Mouse (Mus musculus) CH12.LX (cell line): ENCODE measurements at regions not wholly inside any gene's neighbourhood (a gene's known extent, or its start where the extent isn't known, plus 50 kb on each side); places are given as distances from the start of the nearest gene placed in this dataset.

ENCODE experiments used
- DNase-seq: peaks from one replicate; pipeline ENCODE4 v3.0.0-alpha.2; 2013; ENCODE audit errors: extremely low read depth
- H3K27ac ChIP-seq: 2 replicates; pipeline ENCODE4 v1.5.1; 2012; ENCODE audit warnings: low read depth, mild to moderate bottlenecking, control low read depth, moderate library complexity; ENCODE audit not compliant: insufficient read depth
- H3K27me3 ChIP-seq: replicated peaks from 2 replicates; pipeline ENCODE3; 2012; ENCODE audit warnings: inconsistent platforms
- H3K36me3 ChIP-seq, 2 experiments: replicated peaks in 1 of 2; 2 replicates each; pipeline versions ENCODE3 to v1.6.1; 2012; ENCODE audit warnings: inconsistent platforms in 1 of 2, low read length in 1 of 2, mild to moderate bottlenecking in 1 of 2, mixed read lengths in 1 of 2, moderate library complexity in 1 of 2; ENCODE audit not compliant: control insufficient read depth in 1 of 2, insufficient read depth in 1 of 2
- H3K4me1 ChIP-seq, 2 experiments: 2 replicates each; pipeline ENCODE4 v1.6.1; 2012; ENCODE audit warnings: inconsistent platforms in 1 of 2, moderate library complexity in 1 of 2; ENCODE audit not compliant: insufficient read depth in 2 of 2, control insufficient read depth in 1 of 2
- H3K4me2 ChIP-seq: 2 replicates; pipeline ENCODE4 v1.6.1; 2012; ENCODE audit warnings: low read depth, mild to moderate bottlenecking, control low read depth; ENCODE audit not compliant: poor library complexity, insufficient read depth, severe bottlenecking
- H3K4me3 ChIP-seq, 3 experiments: fragments of 150-350 bp in 1 of 3; sonication (generic) in 1 of 3; replicated peaks in 1 of 3; 2 replicates each; pipeline versions ENCODE3 to v1.5.1; 2011 to 2012; ENCODE audit warnings: low read depth in 2 of 3, low read length in 2 of 3, mild to moderate bottlenecking in 2 of 3, moderate library complexity in 2 of 3, control low read depth in 1 of 3, improper control_type of control experiment in 1 of 3, inconsistent platforms in 1 of 3, mixed read lengths in 1 of 3; ENCODE audit not compliant: poor library complexity in 1 of 3
- H3K79me2 ChIP-seq: replicated peaks from 2 replicates; pipeline ENCODE4 v1.6.1; 2012; ENCODE audit warnings: mild to moderate bottlenecking, moderate library complexity; ENCODE audit not compliant: control insufficient read depth, poor library complexity, insufficient read depth, severe bottlenecking; ENCODE audit errors: extremely low read depth
- H3K9ac ChIP-seq: 2 replicates; pipeline ENCODE4 v1.6.1; 2012; ENCODE audit warnings: low read depth, mild to moderate bottlenecking, control low read depth, moderate library complexity; ENCODE audit not compliant: insufficient read depth
- H3K9me3 ChIP-seq: replicated peaks from 2 replicates; pipeline ENCODE3; 2012; ENCODE audit warnings: low read length, inconsistent platforms, mixed read lengths
- CHD1 ChIP-seq: IDR thresholded peaks from 2 replicates; pipeline ENCODE4 v1.6.1; 2012; ENCODE audit warnings: low read depth, low read length, improper control_type of control experiment, inconsistent platforms
- CHD2 ChIP-seq: IDR thresholded peaks from 2 replicates; pipeline ENCODE4 v1.6.1; 2011; ENCODE audit warnings: low read length, improper control_type of control experiment
- CTCF ChIP-seq, 2 experiments: IDR thresholded peaks in 1 of 2; conservative IDR thresholded peaks in 1 of 2; 2 replicates each; pipeline ENCODE4 v1.5.1; 2011 to 2012; ENCODE audit warnings: low read depth in 2 of 2, low read length in 2 of 2, improper control_type of control experiment in 1 of 2, inconsistent platforms in 1 of 2, mild to moderate bottlenecking in 1 of 2, moderate library complexity in 1 of 2
- ELF1 ChIP-seq: IDR thresholded peaks from 2 replicates; pipeline ENCODE4 v1.6.1; 2014; ENCODE audit warnings: low read depth, mild to moderate bottlenecking, inconsistent platforms, low read length, improper control_type of control experiment
- EP300 ChIP-seq: IDR thresholded peaks from 2 replicates; pipeline ENCODE4 v1.6.1; 2011; ENCODE audit warnings: low read length, improper control_type of control experiment
- HCFC1 ChIP-seq: IDR thresholded peaks from 2 replicates; pipeline ENCODE4 v1.6.1; 2012; ENCODE audit warnings: low read depth, mild to moderate bottlenecking, inconsistent platforms, low read length, improper control_type of control experiment
- IRF4 ChIP-seq: IDR thresholded peaks from 2 replicates; pipeline ENCODE4 v1.6.1; 2014; ENCODE audit warnings: low read depth, mild to moderate bottlenecking, inconsistent platforms, low read length, improper control_type of control experiment
- JUN ChIP-seq: IDR thresholded peaks from 2 replicates; pipeline ENCODE4 v1.6.1; 2011; ENCODE audit warnings: low read depth, mild to moderate bottlenecking, low read length, improper control_type of control experiment, moderate library complexity; ENCODE audit not compliant: insufficient read depth
- MEF2A ChIP-seq: IDR thresholded peaks from 2 replicates; pipeline ENCODE4 v1.6.1; 2014; ENCODE audit warnings: low read depth, mild to moderate bottlenecking, inconsistent platforms, low read length, improper control_type of control experiment, borderline replicate concordance
- NRF1 ChIP-seq: IDR thresholded peaks from 2 replicates; pipeline ENCODE4 v1.6.1; 2014; ENCODE audit warnings: low read depth, mild to moderate bottlenecking, inconsistent platforms, low read length, improper control_type of control experiment, moderate library complexity
- POLR2A ChIP-seq: IDR thresholded peaks from 2 replicates; pipeline ENCODE4 v1.6.1; 2011; ENCODE audit warnings: low read depth, mild to moderate bottlenecking, improper control_type of control experiment, low read length
- SIN3A ChIP-seq: IDR thresholded peaks from 2 replicates; pipeline ENCODE4 v1.6.1; 2012; ENCODE audit warnings: low read length, improper control_type of control experiment, inconsistent platforms
- TCF12 ChIP-seq: IDR thresholded peaks from 2 replicates; pipeline ENCODE4 v1.6.1; 2014; ENCODE audit warnings: low read depth, mild to moderate bottlenecking, inconsistent platforms, low read length, improper control_type of control experiment
- UBTF ChIP-seq: IDR thresholded peaks from 2 replicates; pipeline ENCODE4 v1.6.1; 2012; ENCODE audit warnings: low read depth, mild to moderate bottlenecking, inconsistent platforms, low read length, improper control_type of control experiment, moderate library complexity
- USF2 ChIP-seq: conservative IDR thresholded peaks from 2 replicates; pipeline ENCODE4 v1.6.1; 2011; ENCODE audit warnings: low read depth, low read length, improper control_type of control experiment
- ZKSCAN1 ChIP-seq: IDR thresholded peaks from 2 replicates; pipeline ENCODE4 v1.6.1; 2012; ENCODE audit warnings: low read depth, inconsistent platforms, low read length, improper control_type of control experiment, borderline replicate concordance
- ZNF384 ChIP-seq: IDR thresholded peaks from 2 replicates; pipeline ENCODE4 v1.6.1; 2012; ENCODE audit warnings: low read depth, low read length, improper control_type of control experiment, inconsistent platforms
- dilution Hi-C: fragments of 300-500 bp; cut with MboI; formaldehyde crosslinking; loops from 2 replicates; pipeline ENCODE4 v1.14.3; 2020; ENCODE audit warnings: low sequenced_read_pairs; ENCODE audit not compliant: extremely low pct_unique_long_range_greater_than_20kb, extremely low pct_ligation_motif_present
- in situ Hi-C: fragments of 300-500 bp; cut with MboI; formaldehyde crosslinking; loops from 3 replicates; pipeline ENCODE4 v1.14.3; 2019; ENCODE audit warnings: low sequenced_read_pairs, low pct_ligation_motif_present, low pct_unique_long_range_greater_than_20kb, mixed read lengths

DNA sequence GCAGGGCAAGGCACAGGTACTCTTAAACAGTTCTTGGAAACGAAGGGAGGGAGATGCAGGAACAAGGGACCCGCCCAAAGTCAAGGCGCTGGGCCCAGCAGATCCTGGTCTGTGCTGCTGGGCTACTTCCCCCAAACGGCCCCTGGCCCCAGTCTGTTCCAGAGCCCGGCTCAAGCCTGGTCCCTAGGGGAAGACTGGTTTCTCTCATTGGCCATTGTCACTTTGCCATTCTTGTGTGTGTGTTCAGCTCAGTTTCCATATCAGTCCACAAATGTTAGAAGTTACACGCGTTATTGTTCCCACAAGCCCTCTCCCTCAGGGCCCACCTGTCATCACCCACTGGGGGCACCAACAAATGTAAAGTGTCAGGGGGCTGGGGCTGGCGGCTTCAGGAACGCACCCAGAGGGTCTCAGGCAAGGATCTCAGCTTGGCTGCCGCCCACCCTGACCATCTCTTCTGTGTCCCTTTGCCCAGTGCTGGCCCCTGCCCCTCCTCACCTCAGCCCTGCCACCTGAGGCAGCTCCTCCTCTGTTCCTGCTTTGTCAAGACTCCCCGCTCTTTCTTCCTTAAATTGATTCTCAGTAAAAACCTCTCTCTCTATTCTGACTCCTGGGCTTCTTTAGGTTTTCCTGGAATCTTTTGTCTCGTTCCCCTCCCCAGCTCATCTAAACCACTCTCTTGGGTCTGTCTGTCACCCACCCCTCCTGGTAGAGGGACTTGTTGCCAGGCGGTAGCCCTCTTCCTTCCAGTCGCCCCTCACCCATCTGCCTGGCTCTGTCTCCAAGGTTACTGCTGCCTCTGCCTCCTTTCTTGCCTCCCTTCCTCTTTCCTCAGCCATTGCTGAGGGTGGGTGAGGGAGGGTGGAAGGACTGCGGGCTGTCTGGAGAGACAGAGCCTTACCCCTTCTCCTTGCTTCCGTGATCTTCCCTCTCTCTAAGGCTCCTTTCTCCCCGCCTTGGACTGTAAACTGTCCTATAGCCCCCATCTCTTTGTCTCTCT lies 69.2 kb upstream of the 4931429L15Rik start:
- Histone ChIP-seq H3K27me3 (peaks cover 15% of the 10 kb centered on the region), H3K9ac (no peak overlapping the region), H3K36me3 (no peaks in the 10 kb centered on the region), H3K4me1 (peaks cover 2 to 11% of the 10 kb centered on the region in 2 experiments; a peak in 3 of 4 replicates), H3K9me3 (peaks cover 12% of the 10 kb centered on the region), H3K4me3 (peak overlapping the region in 2 of 3 experiments; percentile 29 to 39), H3K27ac (no peak overlapping the region), H3K79me2 (no peaks in the 10 kb centered on the region), H3K4me2 (peak overlapping the region; percentile 61)
- DNase-seq = peak; percentile 26
- in situ Hi-C loops = no loop called here
- no peak for TF ChIP-seq ZKSCAN1
- no peak for TF ChIP-seq ZNF384
- dilution Hi-C loops = no loop called here

DNA sequence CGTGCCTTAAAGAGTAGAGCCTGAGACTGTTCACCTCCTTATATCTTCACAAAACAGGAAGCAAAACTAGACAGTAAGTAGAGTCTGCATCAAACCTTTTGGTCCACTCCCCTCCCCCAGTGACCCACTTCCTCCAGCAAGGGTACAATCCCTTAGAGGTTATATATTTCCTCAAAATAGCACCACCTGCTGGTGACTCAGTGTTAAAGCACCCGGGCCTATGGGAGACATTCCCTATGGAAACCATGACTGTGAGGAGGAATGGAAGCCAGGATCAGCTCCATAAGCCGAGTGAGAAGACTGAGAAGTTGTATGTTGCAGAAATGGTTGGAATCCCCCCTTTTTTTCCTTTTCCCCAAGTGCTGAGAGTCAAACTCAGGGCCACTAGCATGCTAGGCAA lies 66.5 kb upstream of the 4931429L15Rik start:
- dilution Hi-C loops = no loop called here
- no peak for TF ChIP-seq JUN
- no peak for TF ChIP-seq NRF1
- TF ChIP-seq SIN3A = no peak
- peak; percentile 24 to 36; a peak in 2 of 4 replicates for TF ChIP-seq CTCF (conservative IDR thresholded peaks at IDR 0.05 in 1 of 2, IDR thresholded peaks at IDR 0.05 in 1 of 2; ENCODE audit: low read depth in 2 of 2, low read length in 2 of 2)
- TF ChIP-seq POLR2A = no peak
- TF ChIP-seq ELF1 = no peak
- TF ChIP-seq IRF4 = no peak
- TF ChIP-seq ZKSCAN1 = no peak
- TF ChIP-seq, all 38 proteins: peak for 1
- H3K4me1 ChIP-seq = peaks cover 2 to 10% of the 10 kb centered on the region in 2 experiments; a peak in 3 of 4 replicates

DNA sequence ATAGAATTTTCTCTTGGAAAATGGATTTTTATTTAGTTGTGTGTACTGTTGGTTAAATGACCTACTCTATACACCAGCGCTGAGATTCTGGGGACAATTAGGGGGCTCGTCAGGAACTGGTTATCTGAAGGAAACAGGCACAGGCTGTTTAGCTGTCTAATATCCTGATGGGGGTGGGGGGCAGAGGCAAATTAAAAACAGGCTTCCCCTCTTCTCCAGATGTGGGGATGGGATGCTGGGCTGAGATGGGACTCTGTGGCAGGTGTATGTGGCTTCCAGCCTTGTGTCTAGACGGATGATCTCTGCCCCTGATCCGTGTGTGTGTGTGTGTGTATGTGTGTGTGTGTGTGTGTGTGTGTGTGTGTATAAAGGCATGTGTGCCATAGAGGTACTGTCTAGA lies 61.6 kb upstream of the 4931429L15Rik start:
- no peak overlapping the region for H3K4me2 ChIP-seq
- in situ Hi-C loops (no loop called here), dilution Hi-C loops (no loop called here)

More for the DNA sequence above, 66.5 kb upstream of the 4931429L15Rik start:
- no peaks in the 10 kb centered on the region for H3K36me3 ChIP-seq
- DNase-seq = peak; percentile 38
- no peak overlapping the region for H3K4me2 ChIP-seq
- no peaks in the 10 kb centered on the region for H3K79me2 ChIP-seq
- peaks cover 12% of the 10 kb centered on the region for H3K9me3 ChIP-seq
- no peak overlapping the region for H3K9ac ChIP-seq
- in situ Hi-C loops = no loop called here
- no peak overlapping the region for H3K4me3 ChIP-seq
- no peak overlapping the region for H3K27ac ChIP-seq
- peaks cover 21% of the 10 kb centered on the region for H3K27me3 ChIP-seq

More for the DNA sequence above, 61.6 kb upstream of the 4931429L15Rik start:
- Histone ChIP-seq H3K36me3 (no peaks in the 10 kb centered on the region), H3K27ac (no peak overlapping the region), H3K79me2 (no peaks in the 10 kb centered on the region), H3K9ac (no peak overlapping the region)
- TF ChIP-seq CTCF (conservative IDR thresholded peaks at IDR 0.05 in 1 of 2, IDR thresholded peaks at IDR 0.05 in 1 of 2; ENCODE audit: low read depth in 2 of 2, low read length in 2 of 2) (no peak), HCFC1 (no peak), MEF2A (no peak), TCF12 (no peak), IRF4 (no peak), JUN (no peak), CHD2 (no peak), CHD1 (no peak), UBTF (no peak), NRF1 (no peak), SIN3A (no peak), EP300 (no peak), USF2 (no peak)
- TF ChIP-seq, all 38 proteins: peak for 0
- H3K4me3 ChIP-seq = no peak overlapping the region
- peaks cover 20% of the 10 kb centered on the region for H3K27me3 ChIP-seq
- DNase-seq = no peak
- peaks cover 5% of the 10 kb centered on the region for H3K9me3 ChIP-seq
- no peaks in the 10 kb centered on the region for H3K4me1 ChIP-seq
